Mouse (Mus musculus): ENCODE measurements around the gene Psmd3. TPM values are rescaled to one million over a fixed set of nuclear protein-coding genes. Genes with fewer than 3 reads are reported as not detected.
"Not testable (repeated sequence)": the region's sequence is repeated elsewhere in the genome, so short reads cannot be mapped to it uniquely, and the experiment has no call there.

Gene Psmd3
- polyA plus RNA-seq, 1 experiment from 2014 or later = 141 TPM

GRCm38 (mm10) chr11:98680023-98680422, 2.3 kb upstream of the Psmd3 start:
- H3K9ac ChIP-seq (replicated peaks; ENCODE audit: low read length) = no peak overlapping the region
- H3K9me3 ChIP-seq (replicated peaks; ENCODE audit: control insufficient read depth, low read length) = no peaks in the 10 kb centered on the region
- ATAC-seq (replicated peaks; ENCODE audit: insufficient number of reproducible peaks, low FRiP score, low TSS enrichment, low read depth) (no peak), DNase-seq (ENCODE audit: low spot score) (no peak)
- no peaks in the 10 kb centered on the region for H3K4me1 ChIP-seq (ENCODE audit: control insufficient read depth, insufficient read depth, low read length)
- 93% methylated on average over 1 of the region's 1 CpGs for WGBS
- no peak overlapping the region for H3K27ac ChIP-seq (replicated peaks; ENCODE audit: low read depth, low read length)
- no peaks in the 10 kb centered on the region for H3K36me3 ChIP-seq (replicated peaks; ENCODE audit: control insufficient read depth, insufficient read depth, low read depth, low read length)
- no peak overlapping the region for H3K4me3 ChIP-seq (ENCODE audit: low read depth, low read length)
- H3K4me2 ChIP-seq (ENCODE audit: low read depth, low read length) = no peak overlapping the region
- H3K27me3 ChIP-seq (ENCODE audit: control insufficient read depth, insufficient read depth, low read length) = no peaks in the 10 kb centered on the region

- H3K27ac ChIP-seq (replicated peaks; ENCODE audit: low read depth, low read length); H3K36me3 ChIP-seq (replicated peaks; ENCODE audit: control insufficient read depth, insufficient read depth, low read depth, low read length); H3K4me1 ChIP-seq (ENCODE audit: control insufficient read depth, insufficient read depth, low read length); H3K9ac ChIP-seq (replicated peaks; ENCODE audit: low read length); H3K4me3 ChIP-seq (ENCODE audit: low read depth, low read length); DNase-seq (ENCODE audit: low spot score); H3K9me3 ChIP-seq (replicated peaks; ENCODE audit: control insufficient read depth, low read length); H3K4me2 ChIP-seq (ENCODE audit: low read depth, low read length); H3K27me3 ChIP-seq (ENCODE audit: control insufficient read depth, insufficient read depth, low read length); ATAC-seq (replicated peaks; ENCODE audit: insufficient number of reproducible peaks, low FRiP score, low TSS enrichment, low read depth): not testable (repeated sequence)
- WGBS = 89% methylated on average over 4 of the region's 4 CpGs
Measured at GRCm38 (mm10) chr11:98680595-98680994, 1.8 kb upstream of the Psmd3 start.

GRCm38 (mm10) chr11:98681186-98681585, 1.2 kb upstream of the Psmd3 start:
- ATAC-seq (replicated peaks; ENCODE audit: insufficient number of reproducible peaks, low FRiP score, low TSS enrichment, low read depth) = no peak

GRCm38 (mm10) chr11:98682811-98683210, 457 bp downstream of the Psmd3 start:
- peak overlapping the region; percentile 77 for H3K4me2 ChIP-seq (ENCODE audit: low read depth, low read length)
- no peak for DNase-seq (ENCODE audit: low spot score)
- peak overlapping the region; percentile 100 for H3K4me3 ChIP-seq (ENCODE audit: low read depth, low read length)
- H3K9ac ChIP-seq (replicated peaks; ENCODE audit: low read length) = peak overlapping the region; percentile 96
- WGBS = 0% methylated on average over 19 of the region's 23 CpGs
- no peaks in the 10 kb centered on the region; the same call in none of the 2 replicates for H3K36me3 ChIP-seq (replicated peaks; ENCODE audit: control insufficient read depth, insufficient read depth, low read depth, low read length)
- H3K27ac ChIP-seq (replicated peaks; ENCODE audit: low read depth, low read length) = 0 out of 2 replicates have a peak overlapping the region, but pooled peaks have one; percentile 9
- no peak; the same call in 1 of the 2 replicates for ATAC-seq (replicated peaks; ENCODE audit: insufficient number of reproducible peaks, low FRiP score, low TSS enrichment, low read depth)
- H3K27me3 ChIP-seq (ENCODE audit: control insufficient read depth, insufficient read depth, low read length) = no peaks in the 10 kb centered on the region
- H3K4me1 ChIP-seq (ENCODE audit: control insufficient read depth, insufficient read depth, low read length) = no peaks in the 10 kb centered on the region
- no peaks in the 10 kb centered on the region for H3K9me3 ChIP-seq (replicated peaks; ENCODE audit: control insufficient read depth, low read length)

More at GRCm38 (mm10) chr11:98681186-98681585, 1.2 kb upstream of the Psmd3 start:
- no peaks in the 10 kb centered on the region for H3K4me1 ChIP-seq (ENCODE audit: control insufficient read depth, insufficient read depth, low read length)
- H3K9ac ChIP-seq (replicated peaks; ENCODE audit: low read length) = no peak overlapping the region
- H3K4me2 ChIP-seq (ENCODE audit: low read depth, low read length) = no peak overlapping the region
- DNase-seq (ENCODE audit: low spot score) = no peak
- no peaks in the 10 kb centered on the region for H3K27me3 ChIP-seq (ENCODE audit: control insufficient read depth, insufficient read depth, low read length)
- 79% methylated on average over 4 of the region's 4 CpGs for WGBS
- no peak overlapping the region for H3K27ac ChIP-seq (replicated peaks; ENCODE audit: low read depth, low read length)
- no peaks in the 10 kb centered on the region for H3K9me3 ChIP-seq (replicated peaks; ENCODE audit: control insufficient read depth, low read length)
- no peak overlapping the region for H3K4me3 ChIP-seq (ENCODE audit: low read depth, low read length)
- H3K36me3 ChIP-seq (replicated peaks; ENCODE audit: control insufficient read depth, insufficient read depth, low read depth, low read length) = no peaks in the 10 kb centered on the region; the same call in 1 of the 2 replicates

- H3K36me3 ChIP-seq (replicated peaks; ENCODE audit: control insufficient read depth, insufficient read depth, low read depth, low read length) = peaks cover 13% of the 10 kb centered on the region
- H3K4me1 ChIP-seq (ENCODE audit: control insufficient read depth, insufficient read depth, low read length) = no peaks in the 10 kb centered on the region
- no peak overlapping the region for H3K4me2 ChIP-seq (ENCODE audit: low read depth, low read length)
- no peak overlapping the region for H3K4me3 ChIP-seq (ENCODE audit: low read depth, low read length)
- H3K27ac ChIP-seq (replicated peaks; ENCODE audit: low read depth, low read length) = no peak overlapping the region
- no peaks in the 10 kb centered on the region for H3K27me3 ChIP-seq (ENCODE audit: control insufficient read depth, insufficient read depth, low read length)
- WGBS = 96% methylated on average over 9 of the region's 9 CpGs
- H3K9ac ChIP-seq (replicated peaks; ENCODE audit: low read length) = no peak overlapping the region
- DNase-seq (ENCODE audit: low spot score) (no peak), ATAC-seq (replicated peaks; ENCODE audit: insufficient number of reproducible peaks, low FRiP score, low TSS enrichment, low read depth) (no peak)
- H3K9me3 ChIP-seq (replicated peaks; ENCODE audit: control insufficient read depth, low read length) = no peaks in the 10 kb centered on the region
Measured at GRCm38 (mm10) chr11:98685642-98686041, 3.3 kb downstream of the Psmd3 start.

- no peak overlapping the region for H3K9ac ChIP-seq (replicated peaks; ENCODE audit: low read length)
- H3K4me1 ChIP-seq (ENCODE audit: control insufficient read depth, insufficient read depth, low read length) = no peaks in the 10 kb centered on the region
- H3K9me3 ChIP-seq (replicated peaks; ENCODE audit: control insufficient read depth, low read length) = no peaks in the 10 kb centered on the region
- DNase-seq (ENCODE audit: low spot score) = no peak
- WGBS = 86% methylated on average over 4 of the region's 4 CpGs
- no peak for ATAC-seq (replicated peaks; ENCODE audit: insufficient number of reproducible peaks, low FRiP score, low TSS enrichment, low read depth)
- no peaks in the 10 kb centered on the region for H3K27me3 ChIP-seq (ENCODE audit: control insufficient read depth, insufficient read depth, low read length)
- H3K36me3 ChIP-seq (replicated peaks; ENCODE audit: control insufficient read depth, insufficient read depth, low read depth, low read length) = peaks cover 17% of the 10 kb centered on the region
- no peak overlapping the region for H3K27ac ChIP-seq (replicated peaks; ENCODE audit: low read depth, low read length)
- H3K4me3 ChIP-seq (ENCODE audit: low read depth, low read length) = no peak overlapping the region
- H3K4me2 ChIP-seq (ENCODE audit: low read depth, low read length) = no peak overlapping the region
Measured at GRCm38 (mm10) chr11:98686976-98687375, 4.6 kb downstream of the Psmd3 start.

GRCm38 (mm10) chr11:98688009-98688408, 5.7 kb downstream of the Psmd3 start:
- Histone ChIP-seq H3K27ac (replicated peaks; ENCODE audit: low read depth, low read length) (no peak overlapping the region), H3K4me3 (ENCODE audit: low read depth, low read length) (no peak overlapping the region), H3K9ac (replicated peaks; ENCODE audit: low read length) (no peak overlapping the region), H3K27me3 (ENCODE audit: control insufficient read depth, insufficient read depth, low read length) (no peaks in the 10 kb centered on the region), H3K36me3 (replicated peaks; ENCODE audit: control insufficient read depth, insufficient read depth, low read depth, low read length) (peaks cover 19% of the 10 kb centered on the region), H3K4me1 (ENCODE audit: control insufficient read depth, insufficient read depth, low read length) (no peaks in the 10 kb centered on the region), H3K4me2 (ENCODE audit: low read depth, low read length) (no peak overlapping the region), H3K9me3 (replicated peaks; ENCODE audit: control insufficient read depth, low read length) (no peaks in the 10 kb centered on the region)
- ATAC-seq (replicated peaks; ENCODE audit: insufficient number of reproducible peaks, low FRiP score, low TSS enrichment, low read depth) = no peak
- DNase-seq (ENCODE audit: low spot score) = no peak
- 88% methylated on average over 8 of the region's 8 CpGs for WGBS

- no peaks in the 10 kb centered on the region for H3K27me3 ChIP-seq (ENCODE audit: control insufficient read depth, insufficient read depth, low read length)
- ATAC-seq (replicated peaks; ENCODE audit: insufficient number of reproducible peaks, low FRiP score, low TSS enrichment, low read depth) (no peak), DNase-seq (ENCODE audit: low spot score) (no peak)
- H3K27ac ChIP-seq (replicated peaks; ENCODE audit: low read depth, low read length) = no peak overlapping the region
- H3K4me2 ChIP-seq (ENCODE audit: low read depth, low read length) = no peak overlapping the region
- H3K9me3 ChIP-seq (replicated peaks; ENCODE audit: control insufficient read depth, low read length) = no peaks in the 10 kb centered on the region
- 83% methylated on average over 13 of the region's 13 CpGs for WGBS
- no peak overlapping the region for H3K9ac ChIP-seq (replicated peaks; ENCODE audit: low read length)
- H3K4me3 ChIP-seq (ENCODE audit: low read depth, low read length) = no peak overlapping the region
- peaks cover 25% of the 10 kb centered on the region for H3K36me3 ChIP-seq (replicated peaks; ENCODE audit: control insufficient read depth, insufficient read depth, low read depth, low read length)
- H3K4me1 ChIP-seq (ENCODE audit: control insufficient read depth, insufficient read depth, low read length) = no peaks in the 10 kb centered on the region
Measured at GRCm38 (mm10) chr11:98693201-98693600, 10.8 kb downstream of the Psmd3 start.
